Mouse (Mus musculus) gastrocnemius, postnatal 4 days (tissue): ENCODE results near the gene 9330161L09Rik. TPM values are rescaled to one million over a fixed set of nuclear protein-coding genes. Genes with fewer than 3 reads are reported as not detected.
A peak's percentile ranks its signal among the peaks of the same experiment; 100 is the strongest.

Source experiments
- DNase-seq, 2 experiments: peaks; one replicate each; pipeline ENCODE4 v3.0.0; 2021 to 2022; ENCODE audit warnings: low spot score in 2 of 2, mixed read lengths in 2 of 2
- total RNA-seq, 2 experiments: library from RNA; stranded (reverse); gene quantifications; 2 replicates each; pipeline ENCODE4 v1.2.3; 2021

9330161L09Rik gene
- total RNA-seq, 2 experiments from 2014 or later, result 0.83 to 1.9 TPM

GRCm38 (mm10) chr12:103389982-103390381 is 17.6 kb downstream of the 9330161L09Rik start:
- no peak for DNase-seq

DNA sequence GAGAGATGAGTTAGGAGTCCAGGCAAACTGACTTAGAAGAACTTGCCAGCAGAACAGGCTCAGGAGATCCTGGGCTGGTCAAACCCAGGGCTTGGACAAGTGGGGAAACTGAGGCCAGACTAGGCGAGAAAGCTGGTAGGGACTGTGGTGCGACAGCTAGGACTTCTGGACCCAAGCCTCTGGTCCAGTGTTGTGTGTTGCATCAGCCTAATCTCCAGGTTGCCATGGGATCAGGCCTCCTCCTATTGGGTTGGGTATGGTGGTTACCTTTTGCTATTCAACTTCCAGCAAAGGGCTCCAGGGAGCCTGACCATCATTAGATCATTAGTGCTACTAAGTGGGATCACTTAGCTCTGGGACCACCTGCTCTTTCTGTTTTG is 18.3 kb downstream of the 9330161L09Rik start:
- DNase-seq, result no peak

- peak; percentile 89 to 95 for DNase-seq
Observed at GRCm38 (mm10) chr12:103388505-103389347, 18.9 kb downstream of the 9330161L09Rik start, which contains the start of gene Otub2. Gene Otub2 (plus strand): TSS chr12:103388682.

DNA sequence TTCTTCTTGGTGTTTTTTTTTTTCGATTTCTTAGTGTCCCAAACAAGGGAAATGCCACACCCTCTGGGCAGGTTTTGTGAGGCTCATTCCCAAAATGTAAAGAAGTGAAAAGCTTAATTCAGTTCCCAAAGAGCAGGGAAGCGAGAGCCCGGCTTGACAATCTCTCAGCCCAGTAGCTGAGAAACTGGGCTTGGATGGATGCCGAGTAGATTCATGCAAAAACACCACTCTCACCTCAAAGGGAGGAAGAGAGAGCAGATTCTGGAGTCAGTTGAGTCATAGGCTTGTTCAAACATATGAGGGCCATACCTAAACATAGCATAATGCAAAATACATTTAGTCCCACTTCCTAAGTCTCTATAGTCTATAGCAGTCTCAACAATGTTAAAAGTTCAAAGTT is 27.4 kb downstream of the 9330161L09Rik start:
- no peak for DNase-seq

DNA sequence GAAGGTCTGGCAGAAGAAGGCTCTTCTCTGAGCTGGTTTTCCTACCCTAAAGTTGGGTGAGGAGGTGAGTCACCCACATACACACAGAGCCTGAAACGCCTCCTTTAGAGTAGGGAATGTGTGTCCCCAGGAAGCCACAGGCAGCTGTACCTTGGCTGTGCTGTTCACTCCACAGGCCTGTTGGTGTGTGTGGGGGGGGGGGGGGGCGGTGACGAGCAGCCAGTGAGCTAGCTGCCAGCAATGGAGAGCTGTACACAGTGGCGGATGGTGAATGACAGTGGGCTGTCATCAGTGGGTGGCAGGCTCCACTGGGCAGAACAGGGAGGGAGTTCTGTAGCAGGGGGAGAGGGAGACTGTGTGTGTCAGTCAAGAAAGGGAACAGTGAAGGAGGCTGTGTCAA is 30.8 kb downstream of the 9330161L09Rik start:
- no peak for DNase-seq

DNA sequence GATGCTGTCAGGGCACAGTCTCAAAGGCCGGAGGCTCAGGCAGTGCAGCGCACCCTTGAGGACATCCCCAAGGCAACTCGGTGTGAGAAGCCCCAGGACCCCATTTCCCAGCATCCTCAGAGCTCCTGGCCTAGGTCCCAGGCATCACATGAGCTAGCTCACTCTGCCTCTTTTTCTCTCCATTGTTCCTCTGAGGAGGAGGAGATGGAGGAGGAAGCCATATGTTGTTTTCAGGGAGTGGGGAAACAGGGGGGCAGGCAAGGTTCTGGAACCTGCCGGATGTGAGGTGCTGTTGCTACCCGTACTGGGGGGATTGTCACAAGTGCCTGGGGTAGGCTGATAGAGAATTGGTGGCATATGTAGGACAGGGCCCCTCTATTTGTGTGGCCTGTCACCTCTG is 31.5 kb downstream of the 9330161L09Rik start:
- DNase-seq, result no peak

GRCm38 (mm10) chr12:103373530-103374236 is 33.9 kb downstream of the 9330161L09Rik start:
- no peak for DNase-seq

DNA sequence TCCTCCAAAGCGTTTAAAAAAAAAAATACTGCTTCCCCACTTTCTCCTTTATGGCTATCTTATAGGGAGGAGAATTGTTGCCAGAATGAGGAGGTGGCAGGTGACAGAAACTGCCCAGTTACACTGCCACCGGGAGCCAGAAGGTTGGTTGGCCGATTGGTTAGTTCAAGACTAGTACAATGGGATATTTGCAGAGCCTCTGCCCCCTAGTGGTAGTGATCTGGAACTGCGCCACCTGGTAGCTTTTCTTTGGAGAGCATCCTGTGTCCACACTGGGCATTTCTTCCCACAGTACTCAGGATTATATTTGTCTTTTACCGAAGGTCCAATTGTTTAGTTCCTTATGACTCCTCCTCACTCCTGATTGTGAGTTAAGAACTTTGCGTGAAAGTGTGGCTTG is 35.9 kb downstream of the 9330161L09Rik start:
- DNase-seq, result peak in 1 of 2 experiments; percentile 52

GRCm38 (mm10) chr12:103370861-103371260 is 36.8 kb downstream of the 9330161L09Rik start:
- DNase-seq, result no peak

DNA sequence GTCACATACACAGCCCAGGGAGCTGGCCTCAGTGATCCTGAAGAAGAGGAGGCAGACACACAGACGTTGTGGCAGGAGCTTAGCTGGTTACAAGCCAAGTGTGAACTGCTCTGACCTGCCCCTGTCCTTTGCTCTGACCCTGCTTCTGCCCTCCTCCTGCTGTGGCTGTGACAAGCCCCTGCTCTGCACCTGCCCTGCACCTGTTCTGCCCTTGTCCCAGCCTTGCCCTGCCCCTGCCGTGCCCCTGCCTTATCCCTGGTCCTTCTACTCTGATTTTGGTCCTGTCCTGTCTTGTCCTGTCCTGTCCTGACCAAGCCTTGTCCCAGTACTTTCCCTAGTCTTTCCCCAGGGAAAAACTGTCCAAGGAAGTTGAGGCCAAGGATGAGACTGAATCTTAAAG is 38.8 kb downstream of the 9330161L09Rik start:
- DNase-seq, result no peak

- no peak for DNase-seq
Observed at GRCm38 (mm10) chr12:103368326-103368669, 39.3 kb downstream of the 9330161L09Rik start.

DNA sequence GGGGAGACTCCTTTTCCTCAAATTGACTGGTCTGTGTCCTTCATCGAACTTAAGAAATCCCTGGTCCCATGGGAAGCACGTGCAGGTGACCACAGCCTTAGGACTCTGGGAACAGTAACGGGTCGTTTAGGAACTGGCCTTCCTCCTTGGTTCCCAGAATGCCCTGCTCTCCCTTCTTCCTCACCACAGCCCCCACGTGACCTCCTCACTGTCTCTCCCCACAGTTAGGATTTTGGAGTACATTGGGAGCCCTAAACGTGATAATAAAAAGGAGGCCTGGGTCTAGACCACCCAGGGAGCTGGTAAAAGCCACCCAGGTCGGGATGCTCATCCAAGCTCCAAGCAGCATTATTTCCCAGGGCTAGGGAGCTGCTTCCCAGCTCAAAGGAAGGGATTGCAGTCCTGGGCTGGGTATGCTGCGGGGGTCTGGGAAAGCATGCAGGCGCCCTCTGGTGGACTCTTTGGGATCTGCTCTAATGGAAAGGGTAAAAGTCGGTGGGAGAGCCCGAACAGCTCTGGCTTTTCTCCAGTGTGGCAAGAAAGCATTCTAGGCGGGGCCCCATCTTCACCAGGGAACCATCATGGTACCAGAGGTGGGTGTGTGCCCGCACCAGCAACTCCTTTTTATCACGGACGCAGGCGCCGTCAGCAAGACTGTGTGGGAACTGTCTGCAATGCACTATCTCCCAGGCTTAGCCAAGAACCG is 39.8 kb downstream of the 9330161L09Rik start:
- peak; percentile 64 to 78 for DNase-seq

GRCm38 (mm10) chr12:103367171-103367570 is 40.4 kb downstream of the 9330161L09Rik start:
- no peak for DNase-seq

- DNase-seq, result no peak
Observed at GRCm38 (mm10) chr12:103362336-103362735, 45.3 kb downstream of the 9330161L09Rik start.

DNA sequence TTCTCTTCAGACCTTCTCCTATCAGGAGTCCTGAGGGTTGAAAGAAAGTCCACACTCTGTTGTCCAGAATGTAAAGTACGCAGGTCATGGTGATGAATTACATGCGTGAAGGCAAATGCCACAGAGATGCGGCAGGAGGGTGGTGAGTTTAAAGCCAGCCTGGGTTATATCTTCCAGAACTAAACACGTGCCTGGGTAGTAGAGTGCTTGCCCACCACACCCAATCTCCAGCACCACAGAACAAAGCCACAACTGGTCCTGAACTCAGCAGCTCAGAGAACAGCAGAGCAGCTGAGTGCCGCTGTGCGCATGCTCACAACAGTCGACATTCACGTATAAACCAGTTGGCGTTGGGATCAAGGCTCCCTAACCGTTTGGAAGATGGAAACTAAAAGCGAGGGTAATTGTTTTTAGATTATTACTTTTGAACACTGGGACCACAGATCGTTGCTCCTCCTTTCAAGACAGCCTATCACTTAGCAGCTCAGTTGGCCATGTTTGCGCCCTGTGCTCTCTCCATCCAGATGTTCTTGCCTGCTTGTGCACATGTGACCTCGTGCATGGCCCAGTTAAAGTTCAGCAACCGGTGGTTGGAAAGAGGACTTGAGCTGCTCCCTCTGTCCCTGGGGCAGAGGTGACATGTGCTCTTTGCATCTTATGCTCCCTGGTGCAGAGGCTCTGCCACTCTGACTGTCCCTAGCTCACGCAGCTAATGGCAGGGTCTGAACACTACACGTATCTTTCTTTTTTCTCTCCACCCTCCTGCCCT is 45.9 kb downstream of the 9330161L09Rik start:
- DNase-seq, result no peak

- no peak for DNase-seq
Observed at GRCm38 (mm10) chr12:103360812-103361211, 46.8 kb downstream of the 9330161L09Rik start.

- DNase-seq, result peak in 1 of 2 experiments; percentile 62
Observed at GRCm38 (mm10) chr12:103358951-103359801, 48.4 kb downstream of the 9330161L09Rik start.

GRCm38 (mm10) chr12:103358216-103358615 is 49.4 kb downstream of the 9330161L09Rik start:
- no peak for DNase-seq
